Mouse (Mus musculus) thymus, postnatal 4 days (tissue): ENCODE data around the gene Spint2.

ENCODE experiments used
- DNase-seq: peaks from one replicate; pipeline ENCODE4 v3.0.0; 2021

The Spint2 gene

GRCm38 (mm10) chr7:29279261-29279660, 2.5 kb downstream of the Spint2 start:
- peak; percentile 41 for DNase-seq

GRCm38 (mm10) chr7:29277510-29277909, 4.2 kb downstream of the Spint2 start:
- no peak for DNase-seq

- no peak for DNase-seq
Measured at GRCm38 (mm10) chr7:29276715-29277114, 5.0 kb downstream of the Spint2 start.

GRCm38 (mm10) chr7:29271687-29272465, 9.8 kb downstream of the Spint2 start:
- DNase-seq = no peak

GRCm38 (mm10) chr7:29270445-29270844, 11.3 kb downstream of the Spint2 start:
- no peak for DNase-seq

- DNase-seq = no peak
Measured at GRCm38 (mm10) chr7:29266931-29267330, 14.8 kb downstream of the Spint2 start.

GRCm38 (mm10) chr7:29265636-29266035, 16.1 kb downstream of the Spint2 start:
- no peak for DNase-seq

GRCm38 (mm10) chr7:29263831-29264230, 17.9 kb downstream of the Spint2 start:
- no peak for DNase-seq

GRCm38 (mm10) chr7:29262151-29262550, 19.6 kb downstream of the Spint2 start:
- no peak for DNase-seq

GRCm38 (mm10) chr7:29259781-29260730, 21.7 kb downstream of the Spint2 start:
- peak; percentile 58 for DNase-seq

GRCm38 (mm10) chr7:29257368-29257767, 24.3 kb downstream of the Spint2 start:
- DNase-seq = no peak

- no peak for DNase-seq
Measured at GRCm38 (mm10) chr7:29255875-29256274, 25.8 kb downstream of the Spint2 start.

GRCm38 (mm10) chr7:29253842-29254241, 27.9 kb downstream of the Spint2 start:
- no peak for DNase-seq

- peak; percentile 74 for DNase-seq
Measured at GRCm38 (mm10) chr7:29251166-29251565, 30.5 kb downstream of the Spint2 start.

- peak; percentile 62 for DNase-seq
Measured at GRCm38 (mm10) chr7:29248261-29248841, 33.4 kb downstream of the Spint2 start, which contains the start of gene 2200002D01Rik. Gene 2200002D01Rik, minus strand, starts transcription at chr7:29248466.

GRCm38 (mm10) chr7:29247706-29248105, 34.0 kb downstream of the Spint2 start:
- DNase-seq = peak; percentile 56

GRCm38 (mm10) chr7:29247314-29247700, 34.4 kb downstream of the Spint2 start:
- DNase-seq = peak; percentile 96

GRCm38 (mm10) chr7:29246619-29247313, 34.9 kb downstream of the Spint2 start:
- no peak for DNase-seq

GRCm38 (mm10) chr7:29246015-29246414, 35.7 kb downstream of the Spint2 start:
- no peak for DNase-seq

- DNase-seq = peak; percentile 82
Measured at GRCm38 (mm10) chr7:29244732-29245416, 36.8 kb downstream of the Spint2 start.

GRCm38 (mm10) chr7:29238019-29238967, 43.4 kb downstream of the Spint2 start, which contains the start of gene Yif1b:
Gene Yif1b, plus strand, starts transcription at chr7:29238329.
- peak; percentile 98 for DNase-seq
